Mouse (Mus musculus): ENCODE measurements around the gene Gsto2. TPM values are rescaled to one million over a fixed set of nuclear protein-coding genes. Genes with fewer than 3 reads are reported as not detected.

Gene Gsto2
- 1.2 and 1.5 TPM in 2 replicates for polyA plus RNA-seq (2015; fragmentation: Nextera tagmentation; extraction: Ambion mirVana)

GRCm38 (mm10) chr19:47865353-47865947 is at the start of gene Gsto2:
TSS of gene Gsto2 (plus strand) at chr19:47865534.
- peak; percentile 100 for ATAC-seq
- H3K27ac ChIP-seq: peak within 1 kb of the TSS; percentile 91
- peak within 1 kb of the TSS; percentile 82 for H3K4me2 ChIP-seq (replicated peaks)
- peak within 1 kb of the TSS; percentile 70 for H3K4me3 ChIP-seq (replicated peaks)
- H3K27me3 ChIP-seq: peaks cover 7% of the 10 kb centered on the region; the same call in 1 of the 2 replicates
- H3K4me1 ChIP-seq (replicated peaks): peaks cover 6% of the 10 kb centered on the region
- WGBS: under 1% methylated on average over 49 of the region's 49 CpGs
- H3K9me3 ChIP-seq: no peaks in the 10 kb centered on the region
- H3K36me3 ChIP-seq: no peaks in the 10 kb centered on the region
- H3K9ac ChIP-seq (replicated peaks): peak within 1 kb of the TSS; percentile 89

- Histone ChIP-seq H3K36me3 (no peaks in the 10 kb centered on the region), H3K4me3 (replicated peaks) (no peak overlapping the region), H3K9ac (replicated peaks) (no peak overlapping the region), H3K4me2 (replicated peaks) (no peak overlapping the region), H3K4me1 (replicated peaks) (no peaks in the 10 kb centered on the region), H3K27ac (no peak overlapping the region), H3K9me3 (no peaks in the 10 kb centered on the region), H3K27me3 (0 out of 2 replicates have a peak, but pooled peaks cover 1% of the 10 kb centered on the region)
- ATAC-seq: no peak
- WGBS: 88% methylated on average over 9 of the region's 9 CpGs
Measured at GRCm38 (mm10) chr19:47817692-47818091, 47.6 kb upstream of the Gsto2 start.

DNA sequence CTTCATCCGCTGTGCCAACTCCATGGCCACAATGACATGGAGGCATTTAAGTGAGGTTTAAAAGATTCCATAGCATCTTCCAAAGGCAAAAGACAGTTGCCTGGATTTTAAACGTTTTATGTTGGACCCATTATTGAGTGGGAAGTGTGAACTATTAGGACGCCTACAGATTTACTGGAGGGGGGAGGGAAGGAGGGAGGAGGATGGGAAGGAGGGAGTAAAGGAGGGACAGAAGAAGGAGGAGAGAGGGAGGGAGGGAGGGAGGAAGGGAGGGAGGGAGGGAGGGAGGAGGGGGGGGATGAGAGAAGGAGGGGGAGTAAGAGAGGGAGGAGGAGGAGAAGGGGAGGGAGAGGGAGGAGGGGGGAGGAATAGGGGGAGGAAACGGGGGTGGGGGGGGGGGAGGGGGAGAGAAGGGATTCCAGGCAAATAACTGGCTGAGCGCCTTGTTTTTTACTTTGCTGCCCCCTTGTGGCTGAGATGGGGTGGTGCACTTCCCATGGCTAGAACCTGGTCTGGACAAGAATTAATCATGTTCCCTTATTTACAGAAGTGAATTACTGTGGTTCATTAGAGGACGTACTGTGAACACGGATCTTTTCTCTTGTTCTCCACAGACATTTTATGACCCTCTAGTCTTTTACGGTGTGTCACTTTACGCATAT is 44.4 kb upstream of the Gsto2 start:
- ATAC-seq: peak; percentile 20; the same call in 1 of the 2 replicates
- 19% methylated on average over 9 of the region's 9 CpGs for WGBS
- H3K4me2 ChIP-seq (replicated peaks): no peak overlapping the region
- no peaks in the 10 kb centered on the region for H3K4me1 ChIP-seq (replicated peaks)
- 0 out of 2 replicates have a peak, but pooled peaks cover 4% of the 10 kb centered on the region for H3K27me3 ChIP-seq
- H3K9me3 ChIP-seq: no peaks in the 10 kb centered on the region
- no peak overlapping the region for H3K4me3 ChIP-seq (replicated peaks)
- H3K27ac ChIP-seq: no peak overlapping the region
- H3K36me3 ChIP-seq: no peaks in the 10 kb centered on the region
- no peak overlapping the region for H3K9ac ChIP-seq (replicated peaks)

DNA sequence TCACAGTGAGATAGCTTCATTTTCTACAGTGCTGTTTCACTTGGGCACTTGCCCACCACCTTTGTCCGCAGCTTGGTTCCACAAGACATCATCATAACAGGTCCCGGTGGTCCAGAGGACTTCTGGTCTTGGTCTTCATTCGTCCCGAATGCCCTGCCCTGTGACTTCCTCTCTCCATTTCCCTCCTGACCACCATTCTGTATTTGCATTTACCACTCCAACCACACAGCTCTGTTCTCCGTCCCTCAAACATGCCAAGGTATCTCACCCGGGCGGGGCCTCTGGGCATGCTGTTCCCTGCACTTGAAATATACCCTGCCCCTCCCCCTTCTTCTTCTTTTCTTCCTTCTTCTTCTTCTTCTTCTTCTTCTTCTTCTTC is 43.9 kb upstream of the Gsto2 start:
- ATAC-seq: 0 out of 2 replicates have a peak, but pooled peaks have one; percentile 27
- no peaks in the 10 kb centered on the region for H3K36me3 ChIP-seq
- no peak overlapping the region for H3K4me3 ChIP-seq (replicated peaks)
- H3K27me3 ChIP-seq: 0 out of 2 replicates have a peak, but pooled peaks cover 4% of the 10 kb centered on the region
- no peaks in the 10 kb centered on the region for H3K4me1 ChIP-seq (replicated peaks)
- H3K27ac ChIP-seq: no peak overlapping the region
- no peak overlapping the region for H3K4me2 ChIP-seq (replicated peaks)
- WGBS: 67% methylated on average over 7 of the region's 7 CpGs
- H3K9me3 ChIP-seq: no peaks in the 10 kb centered on the region
- no peak overlapping the region for H3K9ac ChIP-seq (replicated peaks)

DNA sequence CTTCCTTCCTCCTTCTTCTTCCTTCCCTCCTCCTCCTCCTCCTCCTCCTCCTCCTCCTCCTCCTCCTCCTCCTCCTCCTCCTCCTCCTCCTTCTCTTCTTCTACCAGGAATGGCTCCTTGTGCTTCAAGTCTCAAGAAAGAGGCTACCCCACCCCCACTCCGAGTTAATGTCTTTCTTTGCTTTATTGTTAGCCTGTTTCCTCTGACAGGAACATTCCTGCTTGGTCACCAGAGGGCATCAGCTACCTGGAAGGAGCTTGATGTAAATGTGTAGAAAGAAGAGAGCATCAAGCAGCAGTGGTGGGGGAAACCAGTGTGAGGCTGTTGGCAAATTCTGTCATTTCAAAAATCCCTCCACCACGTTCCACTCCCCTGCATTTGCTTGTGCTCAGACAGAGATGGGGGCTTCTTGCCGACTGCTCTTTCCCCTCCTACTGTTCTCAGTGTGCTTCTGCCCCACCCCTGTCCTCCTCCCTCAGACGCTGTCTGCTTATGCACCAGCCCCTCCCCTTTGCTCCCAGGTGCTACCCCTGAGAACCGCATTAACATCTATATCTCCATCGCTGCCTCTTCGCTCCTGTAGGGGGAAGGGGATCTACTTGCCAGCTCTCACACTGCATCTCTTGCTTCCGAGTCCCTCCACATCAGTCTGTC is 43.1 kb upstream of the Gsto2 start:
- Histone ChIP-seq H3K4me1 (replicated peaks) (no peaks in the 10 kb centered on the region), H3K4me2 (replicated peaks) (no peak overlapping the region), H3K36me3 (no peaks in the 10 kb centered on the region), H3K27me3 (0 out of 2 replicates have a peak, but pooled peaks cover 4% of the 10 kb centered on the region), H3K4me3 (replicated peaks) (no peak overlapping the region), H3K27ac (no peak overlapping the region), H3K9me3 (no peaks in the 10 kb centered on the region), H3K9ac (replicated peaks) (no peak overlapping the region)
- peak; percentile 50 for ATAC-seq
- 29% methylated on average over 8 of the region's 8 CpGs for WGBS

GRCm38 (mm10) chr19:47824026-47824425 is 41.3 kb upstream of the Gsto2 start:
- no peak overlapping the region for H3K4me2 ChIP-seq (replicated peaks)
- 0 out of 2 replicates have a peak, but pooled peaks cover 4% of the 10 kb centered on the region for H3K27me3 ChIP-seq
- H3K4me1 ChIP-seq (replicated peaks): no peaks in the 10 kb centered on the region
- no peak for ATAC-seq
- no peak overlapping the region for H3K9ac ChIP-seq (replicated peaks)
- WGBS: 89% methylated on average over 5 of the region's 5 CpGs
- H3K27ac ChIP-seq: no peak overlapping the region
- H3K36me3 ChIP-seq: no peaks in the 10 kb centered on the region
- no peak overlapping the region for H3K4me3 ChIP-seq (replicated peaks)
- H3K9me3 ChIP-seq: no peaks in the 10 kb centered on the region

DNA sequence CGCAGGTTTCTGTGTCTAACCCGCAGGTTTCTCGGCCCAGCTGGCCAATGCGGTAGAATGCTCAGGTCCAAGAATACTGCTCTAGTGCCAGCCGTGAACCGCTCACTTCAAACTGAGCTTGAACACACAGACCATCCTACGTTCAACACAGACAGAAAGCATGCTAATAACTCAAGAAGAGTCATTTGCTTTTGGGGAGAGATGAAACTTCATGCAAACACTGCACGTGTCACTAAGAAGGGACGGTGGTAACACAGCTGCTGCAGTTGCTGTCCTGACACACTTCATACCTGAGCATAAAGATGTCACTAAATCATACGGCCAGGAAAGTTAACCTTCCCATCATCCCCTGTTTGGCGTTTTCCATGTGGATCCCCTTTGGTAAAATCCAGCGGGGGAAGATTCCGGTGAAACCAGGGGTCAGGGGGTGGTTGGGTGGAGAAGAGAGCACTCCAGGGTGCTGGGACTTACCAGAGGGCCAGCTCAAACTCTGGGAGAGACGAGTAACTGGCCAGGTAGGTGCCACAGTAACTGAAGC is 35.4 kb upstream of the Gsto2 start:
- Histone ChIP-seq H3K4me2 (replicated peaks) (no peak overlapping the region), H3K4me1 (replicated peaks) (no peaks in the 10 kb centered on the region), H3K9me3 (no peaks in the 10 kb centered on the region), H3K36me3 (no peaks in the 10 kb centered on the region), H3K27ac (no peak overlapping the region), H3K9ac (replicated peaks) (no peak overlapping the region), H3K4me3 (replicated peaks) (no peak overlapping the region), H3K27me3 (no peaks in the 10 kb centered on the region; the same call in 1 of the 2 replicates)
- no peak for ATAC-seq
- 88% methylated on average over 14 of the region's 14 CpGs for WGBS

DNA sequence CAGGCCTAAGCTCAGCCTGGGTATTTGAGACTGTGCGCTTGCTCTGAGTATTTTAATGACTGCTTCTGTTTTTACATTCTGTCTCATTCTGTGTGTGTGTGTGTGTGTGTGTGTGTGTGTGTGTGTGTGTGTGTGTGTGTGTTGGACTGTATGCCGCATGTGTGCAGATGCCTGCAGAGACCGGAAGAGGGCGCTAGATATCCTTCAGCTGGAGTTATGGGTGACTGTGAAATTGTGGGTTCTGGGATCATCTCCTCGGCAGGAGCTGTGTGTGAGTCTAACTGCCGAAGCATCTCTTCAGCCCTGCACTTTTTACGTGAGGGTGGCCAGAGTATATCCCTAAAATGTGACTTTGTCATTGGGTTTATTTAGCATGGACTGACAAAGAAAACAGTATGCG is 34.2 kb upstream of the Gsto2 start:
- WGBS: 94% methylated on average over 8 of the region's 8 CpGs
- no peaks in the 10 kb centered on the region for H3K9me3 ChIP-seq
- H3K36me3 ChIP-seq: no peaks in the 10 kb centered on the region
- no peak overlapping the region for H3K9ac ChIP-seq (replicated peaks)
- no peak overlapping the region for H3K4me3 ChIP-seq (replicated peaks)
- peaks cover 7% of the 10 kb centered on the region; the same call in 1 of the 2 replicates for H3K27me3 ChIP-seq
- H3K27ac ChIP-seq: no peak overlapping the region
- no peaks in the 10 kb centered on the region for H3K4me1 ChIP-seq (replicated peaks)
- H3K4me2 ChIP-seq (replicated peaks): no peak overlapping the region
- ATAC-seq: no peak

- no peaks in the 10 kb centered on the region for H3K9me3 ChIP-seq
- H3K4me3 ChIP-seq (replicated peaks): no peak overlapping the region
- no peaks in the 10 kb centered on the region for H3K36me3 ChIP-seq
- 85% methylated on average over 16 of the region's 16 CpGs for WGBS
- no peak overlapping the region for H3K9ac ChIP-seq (replicated peaks)
- 0 out of 2 replicates have a peak, but pooled peaks cover 5% of the 10 kb centered on the region for H3K4me1 ChIP-seq (replicated peaks)
- no peak overlapping the region for H3K27ac ChIP-seq
- ATAC-seq: no peak
- peaks cover 16% of the 10 kb centered on the region for H3K27me3 ChIP-seq
- no peak overlapping the region for H3K4me2 ChIP-seq (replicated peaks)
Measured at GRCm38 (mm10) chr19:47832316-47832715, 33.0 kb upstream of the Gsto2 start.

- Histone ChIP-seq H3K4me1 (replicated peaks) (peaks cover 7% of the 10 kb centered on the region; the same call in 1 of the 2 replicates), H3K36me3 (no peaks in the 10 kb centered on the region), H3K27me3 (peaks cover 22% of the 10 kb centered on the region), H3K4me2 (replicated peaks) (no peak overlapping the region), H3K9ac (replicated peaks) (no peak overlapping the region), H3K9me3 (no peaks in the 10 kb centered on the region), H3K27ac (no peak overlapping the region), H3K4me3 (replicated peaks) (no peak overlapping the region)
- no peak for ATAC-seq
- WGBS: 93% methylated on average over 5 of the region's 5 CpGs
Measured at GRCm38 (mm10) chr19:47834614-47835013, 30.7 kb upstream of the Gsto2 start.

GRCm38 (mm10) chr19:47835776-47836175 is 29.6 kb upstream of the Gsto2 start:
- 78% methylated on average over 7 of the region's 7 CpGs for WGBS
- Histone ChIP-seq H3K27ac (no peak overlapping the region), H3K9ac (replicated peaks) (no peak overlapping the region), H3K27me3 (peaks cover 22% of the 10 kb centered on the region), H3K9me3 (no peaks in the 10 kb centered on the region), H3K4me3 (replicated peaks) (no peak overlapping the region), H3K36me3 (no peaks in the 10 kb centered on the region), H3K4me2 (replicated peaks) (no peak overlapping the region), H3K4me1 (replicated peaks) (peaks cover 7% of the 10 kb centered on the region; the same call in 1 of the 2 replicates)
- ATAC-seq: no peak

Measured in midbrain, embryonic 13.5 days (tissue).